Mouse (Mus musculus) layer of hippocampus, adult 9-11 months (tissue): ENCODE results near the gene Cacng8.
A peak's percentile ranks its signal among the peaks of the same experiment; 100 is the strongest.

Source experiments
- DNase-seq: peaks from one replicate; pipeline ENCODE4 v3.0.0; 2022

Gene Cacng8

GRCm38 (mm10) chr7:3439984-3440383 is 49.5 kb downstream of the Cacng8 start:
- no peak for DNase-seq

- DNase-seq = no peak
Observed at GRCm38 (mm10) chr7:3440526-3440925, 50.0 kb downstream of the Cacng8 start.

GRCm38 (mm10) chr7:3442476-3443062 is 52.1 kb downstream of the Cacng8 start:
- DNase-seq = no peak

- DNase-seq = no peak
Observed at GRCm38 (mm10) chr7:3444678-3445077, 54.2 kb downstream of the Cacng8 start.

GRCm38 (mm10) chr7:3446584-3446983 is 56.1 kb downstream of the Cacng8 start:
- no peak for DNase-seq

- DNase-seq = no peak
Observed at GRCm38 (mm10) chr7:3447026-3447425, 56.5 kb downstream of the Cacng8 start.

- no peak for DNase-seq
Observed at GRCm38 (mm10) chr7:3448737-3449454, 58.4 kb downstream of the Cacng8 start.

GRCm38 (mm10) chr7:3450671-3451070 is 60.2 kb downstream of the Cacng8 start:
- peak; percentile 42 for DNase-seq

GRCm38 (mm10) chr7:3451161-3451560 is 60.7 kb downstream of the Cacng8 start:
- no peak for DNase-seq

GRCm38 (mm10) chr7:3452821-3453485 is 62.5 kb downstream of the Cacng8 start:
- no peak for DNase-seq

- DNase-seq = no peak
Observed at GRCm38 (mm10) chr7:3453486-3454183, 63.2 kb downstream of the Cacng8 start.

- peak; percentile 53 for DNase-seq
Observed at GRCm38 (mm10) chr7:3457111-3457840, 66.8 kb downstream of the Cacng8 start.

- no peak for DNase-seq
Observed at GRCm38 (mm10) chr7:3457841-3458217, 67.3 kb downstream of the Cacng8 start.

- peak; percentile 84 for DNase-seq
Observed at GRCm38 (mm10) chr7:3460261-3460660, 69.8 kb downstream of the Cacng8 start.

- DNase-seq = no peak
Observed at GRCm38 (mm10) chr7:3463306-3463705, 72.8 kb downstream of the Cacng8 start.
